Mouse (Mus musculus): Measurements from ENCODE around the gene Zfand3. TPM values are rescaled to one million over a fixed set of nuclear protein-coding genes. Genes with fewer than 3 reads are reported as not detected.
A peak's percentile ranks its signal among the peaks of the same experiment; 100 is the strongest.

Gene Zfand3
- total and polyA plus RNA-seq, 3 experiments: 23.2 to 44.0 (median 23.5) TPM

DNA sequence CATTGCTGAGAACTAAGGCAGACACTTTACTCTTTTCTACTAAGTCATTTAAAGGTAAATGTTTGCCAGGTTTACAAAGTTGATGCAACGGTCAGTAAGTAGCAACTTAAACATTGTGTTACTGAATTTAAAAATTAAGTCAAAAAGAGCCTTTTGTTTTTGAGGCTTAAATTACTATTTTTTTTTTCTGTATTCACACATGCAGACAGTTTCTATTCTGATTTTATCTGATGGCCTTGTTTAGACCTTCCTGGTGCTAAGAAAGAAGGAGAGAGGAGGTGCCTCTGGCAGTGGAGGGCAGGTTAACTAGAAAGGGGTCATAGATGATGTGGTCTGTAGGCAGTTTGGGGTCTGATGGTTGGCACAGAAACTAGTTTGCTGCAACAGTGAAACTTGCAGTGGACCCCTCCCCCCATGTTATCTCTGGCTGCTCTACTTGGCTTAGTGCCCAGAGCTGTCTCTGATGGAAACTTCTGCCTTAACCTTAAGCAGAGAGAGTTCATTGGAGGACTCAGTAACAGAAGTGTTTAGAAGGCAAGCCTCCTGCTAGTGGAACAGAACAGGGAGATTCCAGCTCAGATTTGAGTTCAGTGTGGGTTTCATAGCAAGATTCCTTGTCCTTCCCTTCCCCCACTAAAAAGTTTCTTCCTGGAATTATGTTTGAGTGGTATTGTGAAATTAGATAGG lies 23.0 kb downstream of the Zfand3 start:
- Histone ChIP-seq H3K4me1 (ENCODE audit: control insufficient read depth in 1 of 2, insufficient read depth in 2 of 2) (peaks cover 7 to 36% of the 10 kb centered on the region in 2 experiments; a peak in 3 of 4 replicates), H3K4me3 (replicated peaks in 1 of 3; ENCODE audit: low read depth in 2 of 3, low read length in 2 of 3, poor library complexity in 1 of 3) (no peak overlapping the region), H3K79me2 (replicated peaks; ENCODE audit: control insufficient read depth, extremely low read depth, insufficient read depth, poor library complexity, severe bottlenecking) (peaks cover 8% of the 10 kb centered on the region), H3K4me2 (ENCODE audit: insufficient read depth, low read depth, poor library complexity, severe bottlenecking) (peak overlapping the region; percentile 37), H3K9me3 (replicated peaks; ENCODE audit: low read length) (no peaks in the 10 kb centered on the region), H3K9ac (ENCODE audit: insufficient read depth, low read depth) (no peak overlapping the region), H3K27me3 (replicated peaks) (no peaks in the 10 kb centered on the region), H3K27ac (ENCODE audit: insufficient read depth, low read depth) (no peak overlapping the region), H3K36me3 (replicated peaks in 1 of 2; ENCODE audit: control insufficient read depth in 1 of 2, insufficient read depth in 1 of 2, low read length in 1 of 2) (peaks cover 2 to 24% of the 10 kb centered on the region in 2 experiments)
- dilution Hi-C loops (cut with MboI; ENCODE audit: extremely low pct_ligation_motif_present, extremely low pct_unique_long_range_greater_than_20kb, low sequenced_read_pairs) (no loop called here), in situ Hi-C loops (cut with MboI; ENCODE audit: low pct_ligation_motif_present, low pct_unique_long_range_greater_than_20kb, low sequenced_read_pairs) (no loop called here)
- DNase-seq (ENCODE audit: extremely low read depth): peak; percentile 61
- TF ChIP-seq PAX5 (IDR thresholded peaks at IDR 0.05; ENCODE audit: low read length) (no peak), MEF2A (IDR thresholded peaks at IDR 0.05; ENCODE audit: borderline replicate concordance, low read depth, low read length) (no peak), CHD2 (IDR thresholded peaks at IDR 0.05; ENCODE audit: low read length) (0 out of 2 replicates have a peak, but pooled peaks have one; percentile 43), TCF12 (IDR thresholded peaks at IDR 0.05; ENCODE audit: low read depth, low read length) (no peak), MYC (IDR thresholded peaks at IDR 0.05; ENCODE audit: low read depth, low read length) (no peak), UBTF (IDR thresholded peaks at IDR 0.05; ENCODE audit: low read depth, low read length) (no peak), EP300 (IDR thresholded peaks at IDR 0.05; ENCODE audit: low read length) (peak; percentile 45; the same call in 1 of the 2 replicates)

DNA sequence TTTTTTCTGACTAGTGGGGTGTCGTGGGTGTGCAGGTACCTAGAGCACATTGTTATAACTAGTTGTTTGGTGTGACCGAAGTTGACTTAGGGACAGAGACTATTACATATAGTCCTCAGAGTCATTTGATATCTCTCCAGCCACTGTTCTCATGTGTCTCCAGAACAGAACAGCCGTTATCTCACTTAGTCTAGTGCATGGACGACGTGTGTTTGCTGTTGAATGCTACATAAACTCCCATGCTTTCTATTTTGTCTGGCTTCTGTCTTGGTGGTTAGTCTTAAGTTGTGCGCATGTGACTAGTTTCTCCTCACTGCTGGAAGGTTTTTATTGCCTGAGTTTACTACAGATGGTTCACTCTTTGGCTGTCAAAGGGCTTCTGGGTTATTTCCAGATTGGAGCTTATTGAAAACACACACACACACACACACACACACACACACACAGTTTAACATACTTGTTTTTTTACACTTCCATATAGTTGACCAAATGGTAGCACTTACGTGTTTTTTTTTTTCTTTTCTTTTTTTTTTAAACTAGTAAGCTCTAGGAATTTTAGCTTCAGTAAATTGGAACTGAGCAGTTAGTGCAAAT lies 25.2 kb downstream of the Zfand3 start:
- Histone ChIP-seq H3K27me3 (replicated peaks) (no peaks in the 10 kb centered on the region), H3K9me3 (replicated peaks; ENCODE audit: low read length) (no peaks in the 10 kb centered on the region), H3K27ac (ENCODE audit: insufficient read depth, low read depth) (no peak overlapping the region), H3K4me3 (replicated peaks in 1 of 3; ENCODE audit: low read depth in 2 of 3, low read length in 2 of 3, poor library complexity in 1 of 3) (no peak overlapping the region), H3K9ac (ENCODE audit: insufficient read depth, low read depth) (no peak overlapping the region), H3K4me2 (ENCODE audit: insufficient read depth, low read depth, poor library complexity, severe bottlenecking) (no peak overlapping the region), H3K4me1 (ENCODE audit: control insufficient read depth in 1 of 2, insufficient read depth in 2 of 2) (peaks cover 7 to 42% of the 10 kb centered on the region in 2 experiments; a peak in 3 of 4 replicates), H3K36me3 (replicated peaks in 1 of 2; ENCODE audit: control insufficient read depth in 1 of 2, insufficient read depth in 1 of 2, low read length in 1 of 2) (peaks cover 2 to 27% of the 10 kb centered on the region in 2 experiments), H3K79me2 (replicated peaks; ENCODE audit: control insufficient read depth, extremely low read depth, insufficient read depth, poor library complexity, severe bottlenecking) (peaks cover 6% of the 10 kb centered on the region)
- dilution Hi-C loops (cut with MboI; ENCODE audit: extremely low pct_ligation_motif_present, extremely low pct_unique_long_range_greater_than_20kb, low sequenced_read_pairs): no loop called here
- in situ Hi-C loops (cut with MboI; ENCODE audit: low pct_ligation_motif_present, low pct_unique_long_range_greater_than_20kb, low sequenced_read_pairs): no loop called here
- TF ChIP-seq E2F4 (IDR thresholded peaks at IDR 0.05; ENCODE audit: insufficient replicate concordance, low read depth, low read length) (no peak), MXI1 (IDR thresholded peaks at IDR 0.05; ENCODE audit: low read depth, low read length) (no peak), RCOR1 (conservative IDR thresholded peaks at IDR 0.05; ENCODE audit: low read depth, low read length) (no peak), SMC3 (IDR thresholded peaks at IDR 0.05; ENCODE audit: low read depth, low read length) (no peak), TCF12 (IDR thresholded peaks at IDR 0.05; ENCODE audit: low read depth, low read length) (no peak), SIN3A (IDR thresholded peaks at IDR 0.05; ENCODE audit: low read length) (no peak), CHD2 (IDR thresholded peaks at IDR 0.05; ENCODE audit: low read length) (no peak), ZMIZ1 (IDR thresholded peaks at IDR 0.05; ENCODE audit: low read depth, low read length) (no peak), USF1 (IDR thresholded peaks at IDR 0.05; ENCODE audit: low read depth, low read length) (no peak), RAD21 (IDR thresholded peaks at IDR 0.05; ENCODE audit: low read depth, low read length) (no peak), IRF4 (IDR thresholded peaks at IDR 0.05; ENCODE audit: low read depth, low read length) (no peak), KAT2A (IDR thresholded peaks at IDR 0.05; ENCODE audit: insufficient replicate concordance, low read length) (no peak), MAZ (IDR thresholded peaks at IDR 0.05; ENCODE audit: low read depth, low read length) (no peak), POLR2AphosphoS2 (IDR thresholded peaks at IDR 0.05; ENCODE audit: low read depth, low read length) (no peak), CTCF (conservative IDR thresholded peaks at IDR 0.05 in 1 of 2, IDR thresholded peaks at IDR 0.05 in 1 of 2; ENCODE audit: low read depth in 2 of 2, low read length in 2 of 2) (no peak), UBTF (IDR thresholded peaks at IDR 0.05; ENCODE audit: low read depth, low read length) (no peak), GABPA (IDR thresholded peaks at IDR 0.05; ENCODE audit: insufficient replicate concordance, low read depth, low read length) (no peak), MEF2A (IDR thresholded peaks at IDR 0.05; ENCODE audit: borderline replicate concordance, low read depth, low read length) (no peak), NELFE (IDR thresholded peaks at IDR 0.05; ENCODE audit: low read depth, low read length) (no peak)
- DNase-seq (ENCODE audit: extremely low read depth): no peak
